Mouse (Mus musculus): ENCODE results near the gene Ddhd1.

The Ddhd1 gene

DNA sequence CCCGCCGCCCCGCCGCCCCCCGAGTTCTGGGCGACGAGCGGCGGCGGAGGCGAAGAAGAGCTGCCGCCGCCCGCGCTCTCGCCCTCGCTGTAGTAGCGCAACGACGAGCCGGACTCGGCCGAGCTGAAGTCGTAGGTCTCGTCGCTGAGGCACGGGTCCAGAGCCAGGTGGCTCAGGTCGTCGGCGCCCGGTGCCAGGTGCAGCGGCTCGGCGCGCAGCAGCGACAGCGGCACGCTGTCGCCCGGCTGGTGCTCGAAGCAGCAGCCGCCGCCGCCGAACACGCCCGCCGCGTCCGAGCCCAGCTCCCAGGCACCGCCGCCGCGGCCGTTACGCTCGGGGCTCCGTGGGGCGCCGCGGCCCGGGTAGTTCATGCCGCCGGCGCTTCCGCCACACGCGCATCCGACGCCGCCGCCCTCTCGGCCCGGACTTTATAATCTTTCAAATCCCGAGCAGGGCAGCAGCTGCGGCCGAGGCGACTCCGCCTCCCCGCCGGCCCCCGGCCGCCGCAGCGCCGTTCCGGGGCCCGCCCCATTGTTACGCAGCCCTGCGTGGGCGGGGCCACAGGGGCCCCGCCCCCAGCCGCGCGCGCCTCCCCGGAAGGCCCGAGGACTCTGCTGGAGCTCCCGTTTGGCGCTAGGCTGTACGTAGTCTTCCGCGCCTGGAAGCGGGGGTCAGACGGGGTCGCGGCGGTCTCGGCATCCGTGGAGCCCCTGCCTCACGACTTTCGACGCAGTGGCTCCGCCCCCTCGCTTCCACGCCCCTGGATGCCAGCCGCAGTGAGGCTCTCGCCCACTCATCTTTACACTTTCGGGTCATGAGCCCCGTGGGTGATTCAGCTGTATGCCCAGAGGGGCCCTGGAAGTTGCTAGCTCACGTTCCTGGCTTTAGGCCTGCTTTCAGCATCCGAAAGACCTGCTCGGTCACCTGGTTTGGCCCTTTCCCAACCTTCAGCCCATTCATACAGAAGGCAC lies at the start of gene Ddhd1:
Gene Ddhd1, minus strand, starts transcription at position 503 of the 971 bp plus-strand sequence.
- peak; percentile 73 for DNase-seq (ENCODE audit: low read depth, low spot score)

DNA sequence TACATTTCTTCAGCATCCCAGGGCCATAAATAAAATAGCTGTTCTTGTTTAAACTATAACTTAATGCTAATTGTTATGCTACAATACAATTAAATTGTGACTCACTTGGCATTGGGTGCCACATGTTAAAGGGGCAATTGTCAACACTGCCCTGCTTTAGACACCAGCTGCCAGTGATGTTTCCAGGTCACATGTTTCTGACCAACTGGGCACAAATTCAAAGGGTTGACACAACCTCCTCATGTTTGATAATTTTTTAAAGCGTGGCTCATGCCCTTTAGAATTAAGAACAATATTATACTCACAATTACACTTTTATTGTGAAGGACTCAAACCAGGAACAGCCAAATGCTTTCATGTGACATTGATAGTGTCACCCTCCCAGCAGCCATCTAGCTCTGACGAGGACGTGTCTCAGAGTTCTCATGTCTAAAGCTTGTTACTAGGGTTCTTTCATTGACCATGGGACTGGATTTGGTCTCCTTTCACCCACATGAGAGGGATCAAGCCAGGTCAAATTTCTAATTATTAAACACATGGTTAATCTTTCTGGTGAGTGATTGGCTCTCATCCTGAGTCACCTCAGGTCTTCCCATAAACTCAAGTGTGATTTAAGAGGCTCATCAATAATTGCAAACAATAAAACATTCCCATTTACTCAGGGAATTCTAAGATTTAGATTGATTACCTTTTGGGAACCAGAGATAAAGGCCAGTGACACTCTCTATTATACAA lies 49.4 kb upstream of the Ddhd1 start:
- no peak for DNase-seq (ENCODE audit: low read depth, low spot score)

DNA sequence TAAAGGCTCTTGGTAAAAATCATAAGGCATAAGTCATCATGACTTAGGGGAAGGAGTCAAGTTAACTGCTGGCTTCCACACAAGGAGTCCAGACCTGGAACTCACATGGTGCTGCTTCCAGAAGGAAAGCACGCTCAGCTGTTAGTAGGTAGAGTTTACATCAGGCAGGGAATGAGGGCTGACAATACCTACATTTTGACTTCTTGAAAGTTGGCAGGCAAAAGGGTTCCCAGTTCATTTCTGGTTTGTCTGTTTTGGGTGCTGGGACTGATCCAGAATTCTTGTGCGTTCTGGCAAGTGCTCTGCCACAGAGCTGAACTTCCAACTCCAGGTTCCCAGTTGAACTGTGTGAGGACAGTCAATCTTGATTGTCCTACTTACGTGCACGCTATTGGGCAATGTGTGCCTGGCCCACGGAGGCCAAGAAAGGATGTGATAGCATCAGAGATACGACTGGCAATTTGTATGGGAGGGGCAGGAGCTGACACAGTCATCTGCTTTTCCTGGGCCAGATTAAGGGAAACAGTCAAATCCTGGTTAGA lies 42.2 kb upstream of the Ddhd1 start:
- DNase-seq (ENCODE audit: low read depth, low spot score): no peak

DNA sequence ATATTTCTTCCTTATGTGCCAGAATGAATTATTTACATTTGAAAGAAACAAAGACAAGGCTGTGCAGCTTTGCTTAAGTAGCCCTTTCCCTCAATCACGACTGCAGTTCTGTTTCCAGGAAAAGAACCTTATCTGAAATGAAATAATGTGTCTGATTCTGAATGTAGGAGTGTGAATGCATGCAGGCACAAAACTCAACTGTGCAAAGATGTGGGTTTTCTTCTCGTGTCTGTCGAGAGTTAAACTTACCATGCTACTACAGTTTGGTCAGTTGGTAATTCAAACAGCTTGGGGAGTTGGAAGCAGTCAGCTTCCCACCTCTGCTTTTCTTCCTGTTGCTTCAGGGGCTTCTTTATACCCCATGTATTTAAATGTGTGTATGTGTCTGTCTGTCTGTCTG lies 40.9 kb upstream of the Ddhd1 start:
- DNase-seq (ENCODE audit: low read depth, low spot score): peak; percentile 29

DNA sequence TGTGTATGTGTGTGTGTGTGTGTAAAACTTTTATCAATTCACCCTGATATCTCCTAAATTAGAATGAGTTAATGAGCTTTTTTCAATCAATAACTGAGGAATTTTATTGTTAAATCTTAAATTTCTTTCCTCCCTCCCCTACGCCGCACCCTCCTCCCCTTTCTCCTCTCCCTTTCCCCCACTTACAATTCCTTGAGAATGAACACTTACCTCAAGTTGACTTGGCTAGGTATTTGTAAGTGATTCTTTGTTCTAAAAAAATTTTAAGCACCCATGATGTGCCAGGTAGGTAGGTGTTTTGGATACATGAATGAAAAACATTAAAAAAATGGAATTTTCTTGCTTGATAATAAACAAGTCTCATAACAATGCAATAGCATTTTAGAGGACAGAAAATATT lies 38.2 kb upstream of the Ddhd1 start:
- no peak for DNase-seq (ENCODE audit: low read depth, low spot score)

DNA sequence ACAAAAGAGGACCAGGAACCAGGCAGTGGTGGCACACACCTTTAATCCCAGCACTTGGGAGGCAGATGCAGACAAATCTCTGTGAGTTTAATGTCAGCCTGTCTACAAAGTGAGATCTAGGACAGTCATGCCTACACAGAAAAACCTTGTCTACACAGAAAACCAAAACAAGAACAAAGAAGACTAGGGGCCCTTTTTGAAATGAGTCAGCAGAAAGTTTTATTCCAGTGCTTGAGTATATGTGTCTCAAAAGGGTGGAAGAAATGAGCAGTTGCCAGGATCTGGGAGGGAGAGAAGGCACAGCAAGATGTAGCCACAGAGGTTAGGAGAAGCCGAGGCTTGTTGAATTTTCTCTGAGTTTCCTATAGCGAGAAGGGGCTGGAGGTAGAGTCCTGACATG lies 35.9 kb upstream of the Ddhd1 start:
- DNase-seq (ENCODE audit: low read depth, low spot score): no peak

DNA sequence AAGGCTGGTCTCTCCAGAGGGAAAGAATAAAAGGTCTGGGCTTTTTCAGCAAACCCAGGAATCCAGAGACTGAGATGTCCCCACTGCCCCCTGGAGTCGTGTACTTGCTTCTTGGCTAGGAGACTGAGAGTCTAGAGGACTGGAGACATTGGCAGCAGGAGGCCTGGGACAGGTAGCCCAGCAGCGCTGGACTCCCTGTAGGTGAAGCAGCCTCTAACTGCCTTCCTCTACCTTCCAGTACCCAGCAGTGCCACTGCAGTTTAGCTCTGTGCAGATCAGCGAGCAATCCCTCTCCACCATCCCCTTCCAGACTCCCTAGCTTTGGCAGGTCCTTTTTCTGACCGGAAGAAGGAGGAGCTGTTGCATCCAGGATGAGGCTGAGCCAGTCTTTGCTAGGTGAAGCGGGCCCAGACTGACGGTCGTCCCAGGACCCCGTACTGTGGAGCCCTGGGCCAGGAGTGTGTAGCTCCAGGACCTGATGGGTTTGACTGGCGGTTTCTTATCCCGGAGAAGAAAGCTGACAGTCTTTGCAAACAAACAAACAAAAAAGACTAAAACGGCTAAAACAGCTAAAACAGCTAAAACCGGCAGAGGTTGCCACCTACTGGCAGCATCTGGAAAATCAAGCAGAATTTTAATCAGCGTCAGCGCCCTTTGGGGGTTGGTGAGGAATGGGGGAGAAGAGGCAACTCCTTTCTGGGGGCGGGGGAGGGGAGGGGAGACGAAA lies 32.7 kb upstream of the Ddhd1 start:
- DNase-seq (ENCODE audit: low read depth, low spot score): peak; percentile 28

DNA sequence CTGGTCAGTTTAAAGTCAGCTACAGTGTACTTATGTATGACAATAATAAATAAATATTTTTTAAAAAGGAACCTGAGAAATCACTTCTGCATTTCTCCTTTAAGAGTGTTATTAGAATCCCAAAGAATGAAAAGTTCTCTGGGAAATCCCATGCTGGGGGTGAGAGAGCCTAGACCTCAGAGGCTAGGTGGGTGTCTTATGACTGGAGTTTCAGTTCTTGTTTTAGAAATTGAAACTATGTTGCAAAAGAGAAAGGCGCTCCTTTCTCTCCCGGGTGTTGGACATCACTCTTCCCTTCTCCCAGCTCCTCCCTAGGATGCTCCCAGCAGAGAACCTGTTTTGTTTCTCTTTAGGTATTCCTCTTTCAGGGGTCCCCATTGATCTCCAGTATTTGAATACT lies 27.4 kb upstream of the Ddhd1 start:
- DNase-seq (ENCODE audit: low read depth, low spot score): no peak

DNA sequence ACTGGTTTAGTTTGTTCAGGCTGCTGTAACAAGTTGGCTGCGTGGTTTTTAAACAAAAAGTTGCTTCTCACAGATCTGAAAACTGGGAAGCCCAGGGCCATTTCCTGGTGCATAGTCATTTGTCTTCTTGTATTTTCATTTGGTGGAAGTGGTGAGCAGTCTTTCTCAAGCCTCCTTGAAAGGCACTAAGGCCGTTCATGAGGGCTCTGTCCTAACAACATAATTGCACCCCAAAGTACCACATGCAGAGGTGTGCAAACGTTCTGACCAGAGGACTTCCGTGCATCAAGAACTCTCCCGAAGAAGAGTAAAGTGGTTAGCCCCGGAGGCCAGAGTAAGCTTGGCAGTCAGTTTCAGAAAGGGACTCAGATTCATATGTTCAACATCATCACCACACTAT lies 18.8 kb upstream of the Ddhd1 start:
- no peak for DNase-seq (ENCODE audit: low read depth, low spot score)

DNA sequence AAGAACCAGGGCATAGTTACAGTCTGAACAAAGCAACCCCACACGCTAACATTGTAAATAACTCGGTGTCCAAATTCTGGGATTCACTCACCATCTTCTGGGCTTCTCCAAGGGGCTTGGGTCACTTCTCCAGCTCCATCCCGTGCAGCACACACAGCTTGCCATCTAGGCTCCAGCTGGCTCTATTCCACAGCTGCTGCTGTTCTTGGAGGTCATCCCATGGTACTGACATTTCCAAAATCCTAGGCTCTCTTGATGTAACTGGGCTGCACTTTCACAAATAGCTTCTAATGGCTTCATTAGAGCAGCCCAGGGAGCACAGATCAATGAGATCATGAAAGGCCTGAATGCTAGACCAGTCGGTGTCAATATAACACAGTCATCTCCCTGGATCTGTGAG lies 10.4 kb upstream of the Ddhd1 start:
- DNase-seq (ENCODE audit: low read depth, low spot score): no peak

DNA sequence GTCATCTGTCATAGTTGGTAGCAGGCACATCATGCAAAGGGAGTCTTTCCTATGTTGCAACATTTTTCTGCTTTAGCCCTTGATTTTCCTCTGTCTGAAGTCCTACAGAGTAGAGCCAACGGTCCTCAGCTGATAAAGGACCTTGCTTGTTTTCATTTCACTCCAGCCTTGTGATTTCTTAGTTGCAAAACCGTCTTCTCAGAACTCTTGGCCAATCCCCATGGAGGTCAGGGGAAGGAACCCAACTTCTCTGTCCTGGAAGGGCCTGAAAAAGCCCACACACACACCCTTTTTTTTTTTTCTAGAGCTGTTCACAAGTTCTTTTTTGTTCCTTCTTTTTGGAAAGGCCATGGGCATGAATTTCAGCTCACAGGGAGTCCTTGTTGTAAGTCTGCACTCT lies 9.3 kb upstream of the Ddhd1 start:
- no peak for DNase-seq (ENCODE audit: low read depth, low spot score)

DNA sequence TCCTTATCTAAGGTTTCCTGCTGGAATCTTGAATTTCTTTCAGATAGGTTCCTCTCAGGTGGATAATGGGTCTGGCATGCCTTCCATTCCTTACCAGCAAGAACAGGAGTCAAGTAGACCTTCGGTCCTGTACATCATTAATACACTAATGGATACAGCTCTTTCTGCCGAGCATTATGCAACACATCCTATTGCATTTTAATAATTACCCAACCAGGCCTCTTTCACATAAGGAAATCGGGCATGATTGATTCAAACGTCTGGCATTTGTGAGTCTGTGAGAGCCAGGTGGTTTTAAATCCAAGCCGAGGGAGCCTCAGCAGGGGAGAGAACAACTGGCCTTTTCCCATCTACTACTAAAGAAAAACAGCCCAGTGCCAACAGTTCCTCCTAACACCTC lies 3.6 kb upstream of the Ddhd1 start:
- no peak for DNase-seq (ENCODE audit: low read depth, low spot score)

DNA sequence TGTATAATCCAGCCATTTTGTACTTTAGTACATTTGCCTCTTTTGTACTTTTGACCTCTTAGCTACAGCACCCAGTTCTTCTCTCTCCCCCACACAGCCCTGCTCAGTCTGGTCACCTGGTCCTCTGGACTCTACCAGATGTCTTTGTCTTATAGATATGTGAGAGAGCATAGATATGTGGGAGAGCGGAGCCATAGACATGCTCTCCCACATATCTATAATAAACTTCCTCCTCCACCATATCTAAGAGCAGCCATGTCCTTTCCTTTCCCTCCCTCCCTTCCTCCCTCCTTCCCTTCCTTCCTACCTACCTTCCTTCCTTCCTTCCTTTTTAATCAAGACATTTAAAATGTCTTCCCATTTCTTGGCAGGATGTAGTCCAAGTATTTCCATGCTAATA lies 2.4 kb upstream of the Ddhd1 start:
- no peak for DNase-seq (ENCODE audit: low read depth, low spot score)

DNA sequence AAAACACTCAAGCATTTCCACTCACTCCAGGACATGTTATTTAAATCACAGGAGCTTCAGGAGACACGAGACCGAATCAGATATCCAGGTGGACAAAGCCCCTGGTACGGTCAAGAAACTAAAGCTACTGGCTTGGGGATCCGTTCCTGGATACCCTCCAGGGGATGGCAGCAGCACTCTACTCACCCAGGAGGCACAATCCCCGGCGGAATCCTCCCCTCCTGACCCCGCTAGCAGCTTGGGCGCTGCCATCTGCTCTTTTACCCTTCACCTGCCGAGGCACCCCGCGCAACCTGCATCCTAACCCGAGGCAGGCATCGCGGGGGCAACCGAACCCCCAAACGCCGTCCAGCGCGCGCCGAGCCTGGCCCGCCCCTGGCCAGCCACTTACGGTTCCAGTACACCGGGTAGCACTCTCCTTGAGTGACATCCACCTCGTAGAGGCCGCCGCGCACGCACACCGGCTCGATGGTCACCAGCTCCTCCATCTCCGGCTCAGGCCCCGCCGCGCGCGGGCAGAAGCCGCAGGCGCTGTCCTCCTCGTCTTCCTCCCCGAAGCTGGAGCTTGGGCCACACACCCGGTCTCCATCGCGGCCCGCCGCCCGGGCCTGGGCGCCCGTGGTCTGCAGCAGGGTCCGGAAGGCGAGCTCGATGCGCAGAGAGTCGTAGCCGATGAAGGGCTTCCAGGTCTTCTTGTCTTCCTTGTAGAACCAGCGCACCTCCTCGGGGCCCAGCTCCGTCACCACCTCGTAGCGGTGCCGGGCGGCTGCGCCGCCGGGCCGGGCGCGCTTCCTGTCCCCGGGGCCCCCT lies 907 bp downstream of the Ddhd1 start:
- no peak for DNase-seq (ENCODE audit: low read depth, low spot score)

DNA sequence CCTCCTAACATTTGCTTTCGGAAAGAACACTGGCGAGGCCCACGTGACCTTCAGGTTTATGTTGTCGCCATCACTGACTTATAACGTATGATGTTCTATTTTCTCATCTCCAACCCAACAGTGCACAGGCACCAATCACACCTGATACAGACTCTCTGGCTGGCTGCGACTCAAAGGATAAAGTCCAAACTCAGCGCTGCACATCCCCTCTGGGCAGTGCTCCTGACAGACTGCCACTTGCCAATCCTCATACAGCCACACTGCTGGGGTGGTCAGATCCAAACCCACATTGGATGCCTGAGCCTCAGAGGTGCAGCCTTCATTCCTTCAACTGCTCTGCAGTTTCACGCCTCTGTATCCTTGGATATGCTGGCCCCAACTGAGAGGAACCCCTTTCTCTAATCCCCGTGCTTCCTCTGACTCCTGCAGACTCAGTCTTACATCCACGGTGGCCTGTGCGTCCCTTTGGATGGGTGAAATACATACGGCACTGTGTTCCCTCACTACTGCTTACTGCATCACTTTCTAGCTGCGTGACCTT lies 3.0 kb downstream of the Ddhd1 start:
- no peak for DNase-seq (ENCODE audit: low read depth, low spot score)

DNA sequence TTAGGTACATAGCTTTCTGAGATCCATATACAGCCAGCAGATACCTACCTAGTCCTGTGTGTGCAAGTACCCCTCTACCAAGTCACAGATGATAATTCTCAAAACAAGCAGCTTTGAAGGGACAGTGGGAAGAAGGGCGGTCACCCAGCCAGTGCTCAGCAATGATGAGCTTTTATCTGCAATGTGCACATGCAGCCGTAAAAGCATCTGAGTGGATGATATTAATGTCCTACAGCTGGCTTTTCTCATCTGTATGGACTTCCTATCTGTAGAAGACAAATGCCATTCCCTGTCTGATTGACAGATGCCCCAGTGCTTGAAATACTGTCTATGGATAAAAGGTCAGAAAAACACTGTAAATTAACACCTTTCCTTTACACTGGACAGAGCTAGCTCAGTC lies 4.2 kb downstream of the Ddhd1 start:
- no peak for DNase-seq (ENCODE audit: low read depth, low spot score)

DNA sequence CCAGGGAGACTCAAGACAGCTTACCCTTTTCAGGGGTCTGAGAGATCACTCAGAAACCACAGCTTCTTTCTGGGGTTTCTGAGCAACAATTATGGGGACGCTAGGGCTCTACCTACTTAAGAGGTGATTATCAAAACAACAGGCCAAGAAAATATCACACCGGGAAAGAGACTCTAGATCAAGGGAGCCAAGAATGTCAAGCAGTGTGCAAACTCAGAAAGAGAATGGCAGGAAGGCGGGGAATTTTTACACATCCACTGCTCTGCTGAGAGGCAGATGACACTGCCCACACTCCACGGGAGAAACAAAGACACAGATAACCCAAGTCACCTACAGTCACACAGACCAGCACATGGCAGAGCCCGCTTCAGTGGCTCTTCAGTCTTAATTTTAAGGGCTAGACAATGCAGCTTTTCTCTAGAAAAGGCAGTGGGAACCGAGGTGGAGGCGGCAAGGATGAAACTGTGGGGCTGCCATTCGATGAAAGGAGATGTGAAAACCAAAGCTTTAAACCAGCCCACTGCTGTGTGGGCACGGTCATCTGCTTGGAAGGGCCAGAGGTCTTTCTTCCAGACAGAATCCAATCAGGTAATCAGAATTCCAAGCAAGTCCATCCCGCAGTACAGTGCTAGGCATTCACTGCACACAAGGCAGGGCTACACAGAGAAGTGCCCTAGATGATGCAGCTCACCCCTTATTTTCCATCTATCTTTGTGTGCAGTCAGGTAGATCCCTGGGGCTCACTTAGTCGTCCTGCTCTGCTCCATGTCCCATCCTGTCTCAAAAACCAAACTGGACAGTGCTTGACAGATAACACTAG lies 8.7 kb downstream of the Ddhd1 start:
- no peak for DNase-seq (ENCODE audit: low read depth, low spot score)

DNA sequence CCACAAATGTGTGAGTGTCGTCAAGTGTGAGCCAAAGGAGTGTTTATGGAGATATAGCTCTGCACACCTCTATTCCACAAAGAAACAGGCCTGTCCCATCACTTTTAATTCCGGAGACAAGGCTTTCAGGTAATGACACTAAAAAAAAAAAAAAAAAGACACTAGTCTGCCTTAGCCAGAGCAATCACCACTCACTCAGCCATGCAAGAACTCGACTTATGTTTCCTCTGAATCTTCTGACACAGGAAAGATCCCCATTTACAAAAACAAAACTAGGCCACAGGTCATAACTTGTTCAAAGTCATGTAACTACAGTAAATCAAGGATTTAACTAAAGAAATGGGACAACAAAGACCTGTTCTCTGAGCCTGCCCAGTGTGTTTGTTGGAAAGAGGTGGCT lies 9.8 kb downstream of the Ddhd1 start:
- DNase-seq (ENCODE audit: low read depth, low spot score): no peak

DNA sequence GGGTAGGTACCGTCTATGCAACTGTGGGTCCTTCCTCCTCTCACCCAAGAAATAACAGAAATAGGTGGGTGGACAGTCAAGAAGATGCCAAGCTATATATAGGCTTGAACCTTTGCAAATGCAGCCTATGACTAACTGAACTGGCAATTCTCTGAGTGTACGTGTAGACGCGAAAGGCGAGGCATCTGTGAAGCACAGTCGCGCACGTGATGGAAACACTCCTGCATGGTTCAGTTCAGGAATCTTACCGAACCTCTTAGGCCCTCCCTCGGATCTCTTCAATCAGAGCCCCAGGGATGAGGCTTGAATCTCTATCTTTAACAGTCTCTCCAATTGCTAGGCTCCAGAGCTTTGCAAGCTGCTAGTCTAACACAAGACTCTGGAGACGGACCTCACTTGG lies 10.3 kb downstream of the Ddhd1 start:
- no peak for DNase-seq (ENCODE audit: low read depth, low spot score)

DNA sequence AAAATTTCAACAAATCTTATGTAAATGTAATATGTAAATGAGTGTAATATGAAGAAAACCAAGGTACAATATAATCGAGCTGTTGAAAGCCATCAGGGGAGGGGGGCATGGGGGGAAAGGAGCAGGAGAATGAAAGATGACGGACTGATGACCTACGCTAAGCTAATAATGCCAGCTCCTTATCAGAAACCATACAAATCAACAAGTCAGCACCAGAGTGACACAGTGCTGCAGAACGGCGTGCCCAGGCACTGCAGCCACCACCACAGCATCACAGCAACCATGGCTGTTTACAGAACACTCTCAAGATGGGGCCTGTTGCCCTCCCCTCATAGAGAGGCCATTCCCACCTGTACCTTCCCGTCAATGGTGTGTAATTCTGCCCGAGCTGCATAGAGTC lies 10.8 kb downstream of the Ddhd1 start:
- DNase-seq (ENCODE audit: low read depth, low spot score): no peak

Measured in telencephalon, adult 2 months (tissue).